Mouse (Mus musculus): ENCODE measurements around the gene Orai1. TPM values are rescaled to one million over a fixed set of nuclear protein-coding genes. Genes with fewer than 3 reads are reported as not detected.

Gene Orai1
- polyA plus RNA-seq, 1 experiment from 2014 or later: 14.2 TPM

DNA sequence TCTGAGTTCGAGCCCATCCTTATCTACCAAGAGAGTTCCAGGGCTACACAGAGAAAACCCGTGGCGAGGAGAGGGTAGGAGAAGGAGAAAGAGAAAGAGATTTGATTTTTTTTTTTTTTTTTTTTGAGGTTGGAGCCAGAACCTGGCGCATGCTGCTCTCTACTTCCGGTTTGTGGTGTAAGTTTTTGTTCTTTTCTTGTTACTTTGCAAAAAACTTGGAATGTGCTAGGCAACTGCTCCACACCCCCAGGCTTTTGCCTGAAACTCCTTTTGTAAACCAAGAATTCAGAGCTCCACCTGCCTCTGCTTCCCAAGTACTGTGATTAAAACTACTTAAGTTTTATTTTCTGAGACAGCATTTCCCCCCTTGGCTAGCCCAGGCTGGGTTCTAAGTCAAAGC is 23.2 kb downstream of the Orai1 start:
- Histone ChIP-seq H3K27me3 (replicated peaks; ENCODE audit: control insufficient read depth, insufficient read depth, low read length) (no peaks in the 10 kb centered on the region; the same call in 1 of the 2 replicates), H3K9ac (ENCODE audit: low read depth, low read length) (no peak overlapping the region), H3K4me1 (ENCODE audit: control insufficient read depth, insufficient read depth, low read depth, low read length) (peaks cover 2% of the 10 kb centered on the region; the same call in 1 of the 2 replicates), H3K9me3 (ENCODE audit: control insufficient read depth, low read length) (no peaks in the 10 kb centered on the region), H3K4me3 (ENCODE audit: low read length) (no peak overlapping the region), H3K4me2 (ENCODE audit: low read length) (no peak overlapping the region), H3K27ac (ENCODE audit: low read depth, low read length) (no peak overlapping the region), H3K36me3 (ENCODE audit: control insufficient read depth, insufficient read depth, low read length) (no peaks in the 10 kb centered on the region)
- no peak for ATAC-seq
- WGBS: 89% methylated on average over 5 of the region's 5 CpGs

DNA sequence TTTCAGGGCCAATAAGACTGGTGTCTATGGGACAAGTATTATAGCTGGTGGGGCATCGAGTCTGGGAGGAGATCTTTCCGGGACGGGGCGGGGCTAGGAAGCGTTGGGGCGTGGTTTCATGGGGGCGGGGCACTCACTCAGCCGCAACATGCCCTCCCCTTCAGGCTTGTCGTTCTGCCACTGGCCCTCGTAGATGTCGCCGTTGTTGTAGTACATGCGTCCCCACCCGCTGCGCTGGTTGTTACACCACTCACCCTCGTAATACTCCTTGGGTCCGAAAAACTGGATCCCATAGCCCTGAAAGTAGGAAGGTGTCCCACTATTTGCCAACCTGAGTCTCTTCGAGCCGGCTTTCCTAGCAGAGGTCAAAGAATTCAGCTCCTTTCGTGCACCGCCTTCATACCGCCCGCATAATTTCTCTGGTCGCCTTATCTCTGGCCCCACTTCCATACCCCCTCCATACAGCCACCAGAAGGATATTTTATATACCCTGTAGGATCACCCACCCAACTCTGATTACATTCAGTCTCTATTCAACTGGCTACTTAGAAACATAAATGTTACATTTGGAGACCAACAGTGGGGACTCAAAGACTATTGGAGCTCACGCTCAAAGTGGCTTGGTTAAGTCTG is 24.4 kb downstream of the Orai1 start:
- Histone ChIP-seq H3K9ac (ENCODE audit: low read depth, low read length) (no peak overlapping the region), H3K27ac (ENCODE audit: low read depth, low read length) (no peak overlapping the region), H3K4me2 (ENCODE audit: low read length) (peak overlapping the region; percentile 52), H3K27me3 (replicated peaks; ENCODE audit: control insufficient read depth, insufficient read depth, low read length) (no peaks in the 10 kb centered on the region; the same call in 1 of the 2 replicates), H3K9me3 (ENCODE audit: control insufficient read depth, low read length) (no peaks in the 10 kb centered on the region), H3K4me3 (ENCODE audit: low read length) (peak overlapping the region; percentile 21), H3K4me1 (ENCODE audit: control insufficient read depth, insufficient read depth, low read depth, low read length) (peaks cover 2% of the 10 kb centered on the region; the same call in 1 of the 2 replicates), H3K36me3 (ENCODE audit: control insufficient read depth, insufficient read depth, low read length) (no peaks in the 10 kb centered on the region)
- ATAC-seq: no peak
- WGBS: 6% methylated on average over 25 of the region's 25 CpGs

DNA sequence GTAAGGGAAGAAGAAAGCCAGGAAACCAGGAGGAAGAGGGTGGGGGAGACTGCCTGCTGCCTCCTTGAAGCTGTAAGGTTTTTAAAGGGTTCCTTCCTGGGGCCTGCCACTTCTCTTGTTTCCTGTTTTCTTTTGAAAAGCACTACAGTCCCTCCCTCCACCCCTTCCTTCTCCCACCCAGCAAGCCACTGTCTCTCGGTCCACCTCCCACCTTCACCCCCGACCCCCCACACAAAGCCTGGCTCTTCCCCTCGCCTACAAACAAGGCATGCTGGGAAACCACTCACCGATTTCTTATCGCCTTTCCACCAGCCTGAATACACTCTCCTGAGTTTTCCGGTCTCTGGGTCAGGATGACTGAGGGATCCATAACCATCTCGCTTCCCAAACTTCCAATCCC is 25.9 kb downstream of the Orai1 start:
- no peaks in the 10 kb centered on the region; the same call in 1 of the 2 replicates for H3K27me3 ChIP-seq (replicated peaks; ENCODE audit: control insufficient read depth, insufficient read depth, low read length)
- H3K36me3 ChIP-seq (ENCODE audit: control insufficient read depth, insufficient read depth, low read length): no peaks in the 10 kb centered on the region
- no peak overlapping the region for H3K4me2 ChIP-seq (ENCODE audit: low read length)
- H3K9me3 ChIP-seq (ENCODE audit: control insufficient read depth, low read length): no peaks in the 10 kb centered on the region
- 60% methylated on average over 7 of the region's 7 CpGs for WGBS
- no peak for ATAC-seq
- H3K4me1 ChIP-seq (ENCODE audit: control insufficient read depth, insufficient read depth, low read depth, low read length): 0 out of 2 replicates have a peak, but pooled peaks cover 2% of the 10 kb centered on the region
- H3K27ac ChIP-seq (ENCODE audit: low read depth, low read length): no peak overlapping the region
- no peak overlapping the region for H3K4me3 ChIP-seq (ENCODE audit: low read length)
- H3K9ac ChIP-seq (ENCODE audit: low read depth, low read length): no peak overlapping the region

DNA sequence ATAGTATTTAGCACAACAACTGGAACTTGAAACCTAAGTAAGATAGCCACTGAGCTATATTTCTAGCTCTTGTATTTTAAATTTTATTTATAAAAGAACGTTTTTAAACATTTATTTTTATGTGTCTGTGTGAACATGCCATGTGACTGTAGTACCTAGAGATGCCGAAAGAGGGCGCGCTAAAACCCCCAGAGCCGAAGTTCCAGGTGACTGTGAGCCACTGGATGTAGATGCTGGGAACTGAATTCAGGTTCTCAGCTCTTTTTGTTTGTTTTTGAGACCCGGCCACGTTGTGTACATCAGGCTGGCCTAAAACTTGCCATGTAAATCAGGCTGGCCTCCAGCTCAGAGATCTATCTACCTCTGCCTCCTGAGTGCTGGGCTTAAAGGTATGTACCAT is 29.0 kb downstream of the Orai1 start:
- no peaks in the 10 kb centered on the region for H3K9me3 ChIP-seq (ENCODE audit: control insufficient read depth, low read length)
- ATAC-seq: no peak
- H3K36me3 ChIP-seq (ENCODE audit: control insufficient read depth, insufficient read depth, low read length): no peaks in the 10 kb centered on the region
- H3K27me3 ChIP-seq (replicated peaks; ENCODE audit: control insufficient read depth, insufficient read depth, low read length): no peaks in the 10 kb centered on the region; the same call in 1 of the 2 replicates
- H3K4me1 ChIP-seq (ENCODE audit: control insufficient read depth, insufficient read depth, low read depth, low read length): 0 out of 2 replicates have a peak, but pooled peaks cover 2% of the 10 kb centered on the region
- H3K4me3 ChIP-seq (ENCODE audit: low read length): no peak overlapping the region
- H3K9ac ChIP-seq (ENCODE audit: low read depth, low read length): no peak overlapping the region
- no peak overlapping the region for H3K27ac ChIP-seq (ENCODE audit: low read depth, low read length)
- 22% methylated on average over 7 of the region's 7 CpGs for WGBS
- H3K4me2 ChIP-seq (ENCODE audit: low read length): no peak overlapping the region

DNA sequence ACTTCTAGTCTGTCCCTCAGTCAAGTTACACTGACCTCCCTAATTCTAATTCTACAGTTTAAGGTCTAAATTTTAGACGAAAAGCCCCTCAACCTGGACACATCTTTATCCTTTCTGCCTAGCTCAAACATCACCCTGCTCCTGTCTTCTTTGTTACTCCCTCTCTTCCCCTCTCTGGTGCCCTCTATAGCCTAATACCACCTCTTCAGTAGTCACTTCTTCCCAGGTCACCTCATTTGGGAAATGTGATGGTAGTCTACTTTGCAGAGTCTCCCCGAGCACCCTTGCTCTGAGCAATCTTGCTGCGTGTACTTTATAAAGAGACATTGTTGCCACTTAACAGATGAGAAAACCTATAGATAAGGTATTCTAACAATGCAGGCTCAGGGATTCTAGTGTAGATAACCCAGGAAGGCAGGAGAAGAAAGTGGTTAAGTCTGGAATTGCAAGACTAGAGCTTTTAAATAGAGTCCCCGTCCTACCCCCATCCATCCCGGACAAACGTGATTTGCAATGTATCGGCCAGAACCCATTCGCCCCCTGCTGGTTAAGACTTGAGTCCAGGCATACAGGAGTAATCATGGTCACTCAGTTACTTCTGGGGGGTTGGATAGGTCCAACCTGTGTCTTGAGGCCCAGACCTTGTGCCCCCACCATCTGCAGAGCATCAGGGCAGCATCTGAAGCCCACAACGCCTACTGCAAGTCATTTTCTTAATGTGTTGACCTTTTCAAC is 30.9 kb downstream of the Orai1 start:
- no peaks in the 10 kb centered on the region for H3K36me3 ChIP-seq (ENCODE audit: control insufficient read depth, insufficient read depth, low read length)
- WGBS: 39% methylated on average over 9 of the region's 9 CpGs
- H3K27ac ChIP-seq (ENCODE audit: low read depth, low read length): no peak overlapping the region
- H3K27me3 ChIP-seq (replicated peaks; ENCODE audit: control insufficient read depth, insufficient read depth, low read length): no peaks in the 10 kb centered on the region; the same call in 1 of the 2 replicates
- no peak overlapping the region for H3K4me3 ChIP-seq (ENCODE audit: low read length)
- no peak overlapping the region for H3K4me2 ChIP-seq (ENCODE audit: low read length)
- H3K9me3 ChIP-seq (ENCODE audit: control insufficient read depth, low read length): no peaks in the 10 kb centered on the region
- ATAC-seq: 0 out of 2 replicates have a peak, but pooled peaks have one; percentile 50
- H3K9ac ChIP-seq (ENCODE audit: low read depth, low read length): no peak overlapping the region
- no peaks in the 10 kb centered on the region; the same call in 1 of the 2 replicates for H3K4me1 ChIP-seq (ENCODE audit: control insufficient read depth, insufficient read depth, low read depth, low read length)

DNA sequence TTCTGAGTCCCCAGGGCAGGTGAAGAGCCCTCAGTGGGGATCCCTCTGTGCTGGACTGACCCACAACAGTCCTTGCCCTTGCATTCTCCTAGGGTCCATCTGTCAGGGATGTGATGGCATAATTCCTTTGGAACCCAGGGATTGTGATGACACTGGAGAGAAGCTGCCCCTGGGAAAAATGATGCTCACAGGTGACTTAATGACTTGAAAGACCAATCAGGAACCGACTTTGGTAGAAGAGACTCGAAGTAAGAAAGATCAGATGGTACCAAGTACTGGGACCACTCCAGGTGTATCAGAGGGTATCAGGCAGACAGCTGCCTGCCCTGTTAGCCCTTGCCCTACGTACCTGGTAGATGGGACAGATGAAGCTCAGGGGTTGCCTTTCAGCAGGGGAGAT is 32.0 kb downstream of the Orai1 start, which contains the start of gene Morn3:
Morn3 (minus strand) TSS at position 101 of the 400 bp plus-strand sequence.
- Histone ChIP-seq H3K9ac (ENCODE audit: low read depth, low read length) (no peak within 1 kb of the TSS), H3K27ac (ENCODE audit: low read depth, low read length) (no peak within 1 kb of the TSS), H3K27me3 (replicated peaks; ENCODE audit: control insufficient read depth, insufficient read depth, low read length) (no peaks in the 10 kb centered on the region), H3K4me3 (ENCODE audit: low read length) (no peak within 1 kb of the TSS), H3K36me3 (ENCODE audit: control insufficient read depth, insufficient read depth, low read length) (no peaks in the 10 kb centered on the region), H3K9me3 (ENCODE audit: control insufficient read depth, low read length) (no peaks in the 10 kb centered on the region), H3K4me1 (ENCODE audit: control insufficient read depth, insufficient read depth, low read depth, low read length) (no peaks in the 10 kb centered on the region; the same call in 1 of the 2 replicates), H3K4me2 (ENCODE audit: low read length) (no peak within 1 kb of the TSS)
- ATAC-seq: no peak
- WGBS: 90% methylated on average over 3 of the region's 3 CpGs

DNA sequence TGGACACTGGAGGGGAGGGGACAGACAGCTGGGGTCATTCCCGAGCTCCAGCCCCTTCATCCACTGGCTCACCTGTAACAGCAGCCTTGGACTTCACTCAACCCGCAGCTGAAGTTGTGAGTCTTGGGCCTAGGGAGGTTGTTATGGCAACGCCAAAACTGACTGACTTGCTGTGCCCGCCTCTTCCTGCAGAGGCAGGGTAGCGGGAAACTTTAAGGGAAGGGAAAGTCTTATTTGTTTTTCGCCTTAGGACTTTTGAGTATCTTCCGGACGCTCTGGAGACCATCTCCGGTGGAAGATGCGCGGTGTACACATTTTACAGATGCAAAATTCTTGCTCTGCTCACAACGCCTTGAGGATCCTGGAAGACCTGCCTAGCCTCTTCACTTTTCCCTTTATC is 34.4 kb downstream of the Orai1 start:
- H3K4me1 ChIP-seq (ENCODE audit: control insufficient read depth, insufficient read depth, low read depth, low read length): no peaks in the 10 kb centered on the region; the same call in 1 of the 2 replicates
- H3K4me3 ChIP-seq (ENCODE audit: low read length): no peak overlapping the region
- ATAC-seq: peak; percentile 50; the same call in 1 of the 2 replicates
- no peak overlapping the region for H3K27ac ChIP-seq (ENCODE audit: low read depth, low read length)
- H3K9me3 ChIP-seq (ENCODE audit: control insufficient read depth, low read length): no peaks in the 10 kb centered on the region
- H3K36me3 ChIP-seq (ENCODE audit: control insufficient read depth, insufficient read depth, low read length): no peaks in the 10 kb centered on the region
- 6% methylated on average over 12 of the region's 12 CpGs for WGBS
- H3K9ac ChIP-seq (ENCODE audit: low read depth, low read length): no peak overlapping the region
- no peaks in the 10 kb centered on the region for H3K27me3 ChIP-seq (replicated peaks; ENCODE audit: control insufficient read depth, insufficient read depth, low read length)
- H3K4me2 ChIP-seq (ENCODE audit: low read length): peak overlapping the region; percentile 41

DNA sequence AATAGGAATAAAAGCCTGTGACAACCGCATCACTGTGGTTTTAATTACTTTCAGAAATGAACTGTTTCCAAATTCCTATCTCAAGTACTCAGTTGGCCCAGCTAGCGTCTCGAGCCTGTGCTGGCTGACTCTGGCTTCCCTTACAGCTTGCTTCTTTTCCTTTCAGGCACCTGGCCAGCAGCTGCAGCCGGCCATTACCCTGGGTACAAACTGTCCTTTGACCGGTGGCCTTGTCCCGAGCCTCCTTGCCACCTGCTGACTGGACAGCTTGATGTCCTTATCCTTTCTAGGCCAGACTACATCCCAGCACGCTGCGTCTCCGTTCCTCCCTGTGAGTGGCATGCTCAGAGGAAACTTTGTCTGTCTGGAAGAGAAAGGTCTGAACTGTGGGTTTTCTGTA is 36.0 kb downstream of the Orai1 start:
- Histone ChIP-seq H3K27me3 (replicated peaks; ENCODE audit: control insufficient read depth, insufficient read depth, low read length) (no peaks in the 10 kb centered on the region), H3K27ac (ENCODE audit: low read depth, low read length) (no peak overlapping the region), H3K4me1 (ENCODE audit: control insufficient read depth, insufficient read depth, low read depth, low read length) (no peaks in the 10 kb centered on the region; the same call in 1 of the 2 replicates), H3K9ac (ENCODE audit: low read depth, low read length) (no peak overlapping the region), H3K36me3 (ENCODE audit: control insufficient read depth, insufficient read depth, low read length) (no peaks in the 10 kb centered on the region), H3K4me2 (ENCODE audit: low read length) (no peak overlapping the region), H3K9me3 (ENCODE audit: control insufficient read depth, low read length) (no peaks in the 10 kb centered on the region), H3K4me3 (ENCODE audit: low read length) (no peak overlapping the region)
- WGBS: 73% methylated on average over 9 of the region's 9 CpGs
- ATAC-seq: no peak

DNA sequence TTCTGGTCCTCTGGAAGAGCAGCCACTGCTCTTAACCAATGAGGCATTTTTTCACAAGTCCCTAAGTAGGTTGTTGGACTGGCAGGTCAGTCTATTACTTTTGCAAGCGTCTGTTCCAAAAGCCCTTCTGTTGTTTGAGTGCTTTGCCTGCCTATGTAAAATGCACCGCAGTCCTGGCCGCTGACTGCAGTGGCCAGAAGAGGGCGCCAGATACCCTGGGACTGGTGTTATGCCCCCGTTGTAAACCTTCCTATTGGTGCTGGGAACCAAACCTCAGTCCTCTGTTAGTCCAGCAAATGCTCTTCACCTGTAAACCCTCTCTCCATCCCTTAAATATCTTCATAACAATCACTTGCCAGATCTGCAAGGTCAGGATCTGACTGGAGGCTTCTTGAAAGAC is 36.9 kb downstream of the Orai1 start:
- Histone ChIP-seq H3K36me3 (ENCODE audit: control insufficient read depth, insufficient read depth, low read length) (no peaks in the 10 kb centered on the region), H3K9me3 (ENCODE audit: control insufficient read depth, low read length) (no peaks in the 10 kb centered on the region), H3K27ac (ENCODE audit: low read depth, low read length) (no peak overlapping the region), H3K27me3 (replicated peaks; ENCODE audit: control insufficient read depth, insufficient read depth, low read length) (no peaks in the 10 kb centered on the region), H3K9ac (ENCODE audit: low read depth, low read length) (no peak overlapping the region), H3K4me1 (ENCODE audit: control insufficient read depth, insufficient read depth, low read depth, low read length) (no peaks in the 10 kb centered on the region; the same call in 1 of the 2 replicates), H3K4me2 (ENCODE audit: low read length) (no peak overlapping the region), H3K4me3 (ENCODE audit: low read length) (no peak overlapping the region)
- ATAC-seq: no peak
- WGBS: 82% methylated on average over 5 of the region's 5 CpGs

Data from hindbrain, embryonic 16.5 days (tissue).